ENCODE assay signal across 15 mouse cellular contexts in genomic region chr9:52271345-52272116, GRCm38 (mm10).
"Had no signal": no experiment of that assay in that cellular context is flagged by ENCODE, and none has a peak within 500 bp of the region (broad histone marks: within the 10 kb centered on the region; RNA-seq: fewer than 3 reads in every experiment).

No protein-coding gene starts in this region.

- H3K27me3 ChIP-seq: liver, embryonic 13.5 days; midbrain, embryonic 12.5 days; midbrain, embryonic 15.5 days; neural tube, embryonic 12.5 days; neural tube, embryonic 15.5 days had no signal

- ATAC-seq: intestine, postnatal 0 days; midbrain, embryonic 15.5 days had no signal

- H3K27ac ChIP-seq: kidney, postnatal 0 days; layer of hippocampus, adult 2 months; liver, embryonic 13.5 days; midbrain, embryonic 12.5 days; midbrain, embryonic 15.5 days; neural tube, embryonic 12.5 days; neural tube, embryonic 15.5 days had no signal

- DNase-seq: kidney, adult 2 months; kidney, postnatal 25 days; liver, embryonic 13.5 days; lung, adult 2 months; right cerebral cortex, adult 18-20 months; right cerebral cortex, postnatal 25 days; thymus, adult 2 months; thymus, postnatal 25 days had no signal

- H3K36me3 ChIP-seq: liver, embryonic 13.5 days; midbrain, embryonic 12.5 days; midbrain, embryonic 15.5 days; neural tube, embryonic 12.5 days; neural tube, embryonic 15.5 days had no signal

- H3K4me1 ChIP-seq: liver, embryonic 13.5 days; midbrain, embryonic 12.5 days; midbrain, embryonic 15.5 days; neural tube, embryonic 12.5 days had no signal

- H3K4me3 ChIP-seq: layer of hippocampus, adult 2 months; liver, embryonic 13.5 days; midbrain, embryonic 12.5 days; midbrain, embryonic 15.5 days; neural tube, embryonic 12.5 days; neural tube, embryonic 15.5 days had no signal
